Mouse (Mus musculus): ENCODE results near the gene 1700013F07Rik.

GRCm38 (mm10) chr3:108535896-108536516, 2.1 kb downstream of the 1700013F07Rik start:
- TF ChIP-seq EP300 (IDR thresholded peaks at IDR 0.05), result no peak
- TF ChIP-seq CTCF (IDR thresholded peaks at IDR 0.05), result no peak

Data from lung, postnatal 0 days (tissue).